Mouse (Mus musculus) heart, adult 9 months (tissue): ENCODE data around the gene Apba2.

Experiments used
- DNase-seq, 2 experiments: peaks; one replicate each; pipeline ENCODE4 v3.0.0; 2022; ENCODE audit warnings: low spot score in 2 of 2

Gene Apba2

GRCm38 (mm10) chr7:64531297-64531696 is 29.8 kb downstream of the Apba2 start:
- no peak for DNase-seq

- DNase-seq: no peak
These were observed 31.9 kb downstream of the Apba2 start for GRCm38 (mm10) chr7:64533374-64533773.

- no peak for DNase-seq
These were observed 33.8 kb downstream of the Apba2 start for GRCm38 (mm10) chr7:64535269-64535668.

GRCm38 (mm10) chr7:64539450-64540148 is 38.1 kb downstream of the Apba2 start:
- no peak for DNase-seq

GRCm38 (mm10) chr7:64546801-64547200 is 45.3 kb downstream of the Apba2 start:
- no peak for DNase-seq

- no peak for DNase-seq
These were observed 49.4 kb downstream of the Apba2 start for GRCm38 (mm10) chr7:64550856-64551255.

GRCm38 (mm10) chr7:64552523-64553190 is 51.2 kb downstream of the Apba2 start:
- DNase-seq: no peak

GRCm38 (mm10) chr7:64561711-64562498 is 60.4 kb downstream of the Apba2 start:
- DNase-seq: no peak

GRCm38 (mm10) chr7:64564891-64565571 is 63.5 kb downstream of the Apba2 start:
- DNase-seq: no peak

- no peak for DNase-seq
These were observed 65.1 kb downstream of the Apba2 start for GRCm38 (mm10) chr7:64566371-64567243.

GRCm38 (mm10) chr7:64568722-64569121 is 67.2 kb downstream of the Apba2 start:
- DNase-seq: no peak

GRCm38 (mm10) chr7:64569676-64570075 is 68.2 kb downstream of the Apba2 start:
- peak in 1 of 2 experiments; percentile 7 for DNase-seq

GRCm38 (mm10) chr7:64570914-64571313 is 69.4 kb downstream of the Apba2 start:
- no peak for DNase-seq

GRCm38 (mm10) chr7:64574144-64574543 is 72.6 kb downstream of the Apba2 start:
- DNase-seq: no peak

- peak; percentile 8 to 17 for DNase-seq
These were observed 75.0 kb downstream of the Apba2 start for GRCm38 (mm10) chr7:64576519-64576951.

- no peak for DNase-seq
These were observed 76.7 kb downstream of the Apba2 start for GRCm38 (mm10) chr7:64578176-64578575.

- DNase-seq: no peak
These were observed 78.4 kb downstream of the Apba2 start for GRCm38 (mm10) chr7:64579887-64580286.

GRCm38 (mm10) chr7:64580293-64580692 is 78.8 kb downstream of the Apba2 start:
- no peak for DNase-seq

GRCm38 (mm10) chr7:64582358-64582757 is 80.9 kb downstream of the Apba2 start:
- DNase-seq: no peak

GRCm38 (mm10) chr7:64583670-64584121 is 82.2 kb downstream of the Apba2 start:
- peak; percentile 21 to 27 for DNase-seq

GRCm38 (mm10) chr7:64586133-64586532 is 84.6 kb downstream of the Apba2 start:
- no peak for DNase-seq
